Mouse (Mus musculus) CH12.LX (cell line): ENCODE measurements around the gene Dnm2. TPM values are rescaled to one million over a fixed set of nuclear protein-coding genes. Genes with fewer than 3 reads are reported as not detected.
A peak's percentile ranks its signal among the peaks of the same experiment; 100 is the strongest.

Experiments
- DNase-seq: peaks from one replicate; pipeline ENCODE4 v3.0.0-alpha.2; 2013; ENCODE audit errors: extremely low read depth
- H3K27ac ChIP-seq: 2 replicates; pipeline ENCODE4 v1.5.1; 2012; ENCODE audit warnings: low read depth, mild to moderate bottlenecking, control low read depth, moderate library complexity; ENCODE audit not compliant: insufficient read depth
- H3K27me3 ChIP-seq: replicated peaks from 2 replicates; pipeline ENCODE3; 2012; ENCODE audit warnings: inconsistent platforms
- H3K36me3 ChIP-seq, 2 experiments: replicated peaks in 1 of 2; 2 replicates each; pipeline versions ENCODE3 to v1.6.1; 2012; ENCODE audit warnings: inconsistent platforms in 1 of 2, low read length in 1 of 2, mild to moderate bottlenecking in 1 of 2, mixed read lengths in 1 of 2, moderate library complexity in 1 of 2; ENCODE audit not compliant: control insufficient read depth in 1 of 2, insufficient read depth in 1 of 2
- H3K4me1 ChIP-seq, 2 experiments: 2 replicates each; pipeline ENCODE4 v1.6.1; 2012; ENCODE audit warnings: inconsistent platforms in 1 of 2, moderate library complexity in 1 of 2; ENCODE audit not compliant: insufficient read depth in 2 of 2, control insufficient read depth in 1 of 2
- H3K4me2 ChIP-seq: 2 replicates; pipeline ENCODE4 v1.6.1; 2012; ENCODE audit warnings: low read depth, mild to moderate bottlenecking, control low read depth; ENCODE audit not compliant: poor library complexity, insufficient read depth, severe bottlenecking
- H3K4me3 ChIP-seq, 3 experiments: fragments of 150-350 bp in 1 of 3; sonication (generic) in 1 of 3; replicated peaks in 1 of 3; 2 replicates each; pipeline versions ENCODE3 to v1.5.1; 2011 to 2012; ENCODE audit warnings: low read depth in 2 of 3, low read length in 2 of 3, mild to moderate bottlenecking in 2 of 3, moderate library complexity in 2 of 3, control low read depth in 1 of 3, improper control_type of control experiment in 1 of 3, inconsistent platforms in 1 of 3, mixed read lengths in 1 of 3; ENCODE audit not compliant: poor library complexity in 1 of 3
- H3K79me2 ChIP-seq: replicated peaks from 2 replicates; pipeline ENCODE4 v1.6.1; 2012; ENCODE audit warnings: mild to moderate bottlenecking, moderate library complexity; ENCODE audit not compliant: control insufficient read depth, poor library complexity, insufficient read depth, severe bottlenecking; ENCODE audit errors: extremely low read depth
- H3K9ac ChIP-seq: 2 replicates; pipeline ENCODE4 v1.6.1; 2012; ENCODE audit warnings: low read depth, mild to moderate bottlenecking, control low read depth, moderate library complexity; ENCODE audit not compliant: insufficient read depth
- H3K9me3 ChIP-seq: replicated peaks from 2 replicates; pipeline ENCODE3; 2012; ENCODE audit warnings: low read length, inconsistent platforms, mixed read lengths
- CHD2 ChIP-seq: IDR thresholded peaks from 2 replicates; pipeline ENCODE4 v1.6.1; 2011; ENCODE audit warnings: low read length, improper control_type of control experiment
- CTCF ChIP-seq, 2 experiments: IDR thresholded peaks in 1 of 2; conservative IDR thresholded peaks in 1 of 2; 2 replicates each; pipeline ENCODE4 v1.5.1; 2011 to 2012; ENCODE audit warnings: low read depth in 2 of 2, low read length in 2 of 2, improper control_type of control experiment in 1 of 2, inconsistent platforms in 1 of 2, mild to moderate bottlenecking in 1 of 2, moderate library complexity in 1 of 2
- MAFK ChIP-seq: IDR thresholded peaks from 2 replicates; pipeline ENCODE4 v1.6.1; 2011; ENCODE audit warnings: low read length, improper control_type of control experiment; ENCODE audit not compliant: insufficient replicate concordance
- RAD21 ChIP-seq: IDR thresholded peaks from 2 replicates; pipeline ENCODE4 v1.6.1; 2011; ENCODE audit warnings: low read depth, mild to moderate bottlenecking, low read length, improper control_type of control experiment, moderate library complexity
- RCOR1 ChIP-seq: conservative IDR thresholded peaks from 2 replicates; pipeline ENCODE4 v1.6.1; 2012; ENCODE audit warnings: low read depth, mild to moderate bottlenecking, inconsistent platforms, low read length, improper control_type of control experiment
- TBP ChIP-seq: conservative IDR thresholded peaks from 2 replicates; pipeline ENCODE4 v1.6.1; 2011; ENCODE audit warnings: low read depth, low read length, improper control_type of control experiment
- UBTF ChIP-seq: IDR thresholded peaks from 2 replicates; pipeline ENCODE4 v1.6.1; 2012; ENCODE audit warnings: low read depth, mild to moderate bottlenecking, inconsistent platforms, low read length, improper control_type of control experiment, moderate library complexity
- USF2 ChIP-seq: conservative IDR thresholded peaks from 2 replicates; pipeline ENCODE4 v1.6.1; 2011; ENCODE audit warnings: low read depth, low read length, improper control_type of control experiment
- ZMIZ1 ChIP-seq: IDR thresholded peaks from 2 replicates; pipeline ENCODE4 v1.6.1; 2012; ENCODE audit warnings: low read depth, mild to moderate bottlenecking, inconsistent platforms, low read length, improper control_type of control experiment
- dilution Hi-C: fragments of 300-500 bp; cut with MboI; formaldehyde crosslinking; loops from 2 replicates; pipeline ENCODE4 v1.14.3; 2020; ENCODE audit warnings: low sequenced_read_pairs; ENCODE audit not compliant: extremely low pct_unique_long_range_greater_than_20kb, extremely low pct_ligation_motif_present
- in situ Hi-C: fragments of 300-500 bp; cut with MboI; formaldehyde crosslinking; loops from 3 replicates; pipeline ENCODE4 v1.14.3; 2019; ENCODE audit warnings: low sequenced_read_pairs, low pct_ligation_motif_present, low pct_unique_long_range_greater_than_20kb, mixed read lengths
- polyA plus RNA-seq: library from polyadenylated mRNA; unstranded; fragments of >175 nt; gene quantifications from 2 replicates; pipeline ENCODE4 v1.2.1, GENCODE M21; 2012; ENCODE audit warnings: low read depth; ENCODE audit not compliant: insufficient read length
- total RNA-seq, 2 experiments: library from RNA; depleted of rRNA; stranded (reverse); fragments of 300-350 nt in 1 of 2; fragments of >200 nt in 1 of 2; gene quantifications; 2 replicates each; pipeline ENCODE4 v1.2.3; 2012 to 2014

The Dnm2 gene
- total and polyA plus RNA-seq, 3 experiments: 36.4 to 64.3 (median 55.4) TPM

GRCm38 (mm10) chr9:21527100-21527801 lies 102.5 kb downstream of the Dnm2 start:
- Histone ChIP-seq H3K4me3 (no peak overlapping the region), H3K4me1 (peaks cover 12 to 33% of the 10 kb centered on the region in 2 experiments), H3K36me3 (no peaks in the 10 kb centered on the region), H3K9ac (no peak overlapping the region), H3K4me2 (no peak overlapping the region), H3K79me2 (no peaks in the 10 kb centered on the region), H3K27me3 (no peaks in the 10 kb centered on the region), H3K9me3 (no peaks in the 10 kb centered on the region), H3K27ac (no peak overlapping the region)
- DNase-seq: no peak
- in situ Hi-C loops: no loop called here
- 0 out of 2 replicates have a peak, but pooled peaks have one; percentile 42 for TF ChIP-seq TBP
- TF ChIP-seq CHD2: no peak
- dilution Hi-C loops: no loop called here

GRCm38 (mm10) chr9:21527917-21528324 lies 103.2 kb downstream of the Dnm2 start:
- H3K27ac ChIP-seq: no peak overlapping the region
- peak; percentile 26 for DNase-seq
- no peaks in the 10 kb centered on the region for H3K9me3 ChIP-seq
- TF ChIP-seq USF2: no peak
- peak in 1 of 2 experiments; percentile 22; a peak in 1 of 4 replicates for TF ChIP-seq CTCF (conservative IDR thresholded peaks at IDR 0.05 in 1 of 2, IDR thresholded peaks at IDR 0.05 in 1 of 2; ENCODE audit: low read depth in 2 of 2, low read length in 2 of 2)
- no peak for TF ChIP-seq CHD2
- no peak; the same call in 1 of the 2 replicates for TF ChIP-seq RAD21
- no peak for TF ChIP-seq ZMIZ1
- no peaks in the 10 kb centered on the region for H3K27me3 ChIP-seq
- no peak overlapping the region for H3K4me3 ChIP-seq
- H3K79me2 ChIP-seq: no peaks in the 10 kb centered on the region
- H3K4me1 ChIP-seq: peaks cover 12 to 35% of the 10 kb centered on the region in 2 experiments
- no peak overlapping the region for H3K4me2 ChIP-seq
- dilution Hi-C loops (no loop called here), in situ Hi-C loops (no loop called here)
- H3K36me3 ChIP-seq: no peaks in the 10 kb centered on the region
- H3K9ac ChIP-seq: no peak overlapping the region

GRCm38 (mm10) chr9:21536501-21536900 lies 111.8 kb downstream of the Dnm2 start:
- no peaks in the 10 kb centered on the region for H3K79me2 ChIP-seq
- no peaks in the 10 kb centered on the region for H3K27me3 ChIP-seq
- no peak overlapping the region for H3K27ac ChIP-seq
- H3K9ac ChIP-seq: no peak overlapping the region
- peaks cover 4 to 7% of the 10 kb centered on the region in 2 experiments; a peak in 1 of 4 replicates for H3K4me1 ChIP-seq
- DNase-seq: no peak
- in situ Hi-C loops: no loop called here
- H3K4me3 ChIP-seq: no peak overlapping the region
- no peak for TF ChIP-seq MAFK
- TF ChIP-seq RCOR1: no peak
- TF ChIP-seq UBTF: no peak
- H3K36me3 ChIP-seq: no peaks in the 10 kb centered on the region
- dilution Hi-C loops: no loop called here
- no peak overlapping the region for H3K4me2 ChIP-seq
- H3K9me3 ChIP-seq: no peaks in the 10 kb centered on the region
